11 mouse cellular contexts compared by ENCODE assay signal in the genomic region with DNA sequence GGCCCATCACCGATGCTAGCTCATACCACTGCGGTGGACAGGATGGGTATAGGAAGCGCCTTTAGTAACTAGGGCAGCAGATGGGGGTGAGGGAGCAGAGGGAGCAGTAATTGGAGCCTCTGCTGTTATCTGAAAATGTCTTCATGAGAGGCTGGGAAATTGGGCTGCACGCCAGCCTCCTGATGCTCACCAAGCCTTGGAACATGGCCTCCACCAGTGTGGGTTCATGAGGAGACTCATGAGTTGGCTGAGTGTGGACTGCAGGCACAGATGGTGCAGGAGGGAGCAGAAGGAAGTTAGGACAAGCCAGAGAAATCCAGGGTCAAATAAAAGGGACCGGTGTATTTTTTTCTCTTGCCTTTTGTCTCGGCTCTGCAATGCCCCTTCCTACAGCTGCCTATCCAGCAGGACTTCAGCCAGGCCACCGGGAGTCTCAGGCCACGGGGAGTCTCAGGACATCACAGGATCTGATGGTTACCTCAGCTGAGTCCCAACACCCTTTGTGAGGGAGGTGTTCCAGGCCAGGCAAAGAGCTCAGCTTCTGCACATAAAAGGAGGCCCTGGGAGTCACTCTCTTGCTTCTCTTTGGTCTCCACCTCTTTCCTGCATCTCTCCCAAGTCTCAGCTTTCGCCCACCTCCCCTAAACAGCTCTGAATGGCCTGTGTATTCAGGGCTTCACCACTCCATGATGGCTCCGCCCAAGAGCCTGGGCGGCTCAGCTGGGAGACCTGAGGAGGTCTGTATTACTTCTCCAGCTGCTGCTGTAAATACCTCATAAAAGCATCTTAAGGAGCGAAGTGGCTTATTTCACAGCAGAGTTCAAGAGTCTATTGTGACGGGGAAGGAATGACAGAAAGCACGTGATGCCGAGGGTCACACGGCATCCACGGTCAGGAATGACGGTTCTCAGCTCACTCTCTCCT. TPM values are rescaled to one million over a fixed set of nuclear protein-coding genes. Genes with fewer than 3 reads are reported as not detected.
DNase-seq lines count a peak whose midpoint lies in the region; ATAC-seq and TF ChIP-seq lines count a peak whose summit lies in the region.
"Had no signal": no experiment of that assay in that cellular context is flagged by ENCODE, and none has a peak within 500 bp of the region (broad histone marks: within the 10 kb centered on the region; RNA-seq: fewer than 3 reads in every experiment).

No protein-coding gene starts in this region.

- no peaks in the 10 kb centered on the region for H3K36me3 ChIP-seq in lung, embryonic 16.5 days (ENCODE audit: control insufficient read depth, insufficient read depth, low read length)
- H3K36me3 ChIP-seq in heart, postnatal 0 days (replicated peaks; ENCODE audit: control insufficient read depth, insufficient read depth, low read length): no peaks in the 10 kb centered on the region
- H3K36me3 ChIP-seq in stomach, embryonic 14.5 days (ENCODE audit: control insufficient read depth, insufficient read depth, low read length): no peaks in the 10 kb centered on the region
- H3K36me3 ChIP-seq: limb, embryonic 15.5 days; neural tube, embryonic 12.5 days had no signal

- no peaks in the 10 kb centered on the region for H3K27me3 ChIP-seq in lung, embryonic 16.5 days (ENCODE audit: control insufficient read depth, insufficient read depth, low read depth, low read length)
- no peaks in the 10 kb centered on the region for H3K27me3 ChIP-seq in heart, postnatal 0 days (ENCODE audit: control insufficient read depth, insufficient read depth, low read length)
- no peaks in the 10 kb centered on the region for H3K27me3 ChIP-seq in stomach, embryonic 14.5 days (ENCODE audit: control insufficient read depth, insufficient read depth, low read length)
- H3K27me3 ChIP-seq: limb, embryonic 15.5 days; neural tube, embryonic 12.5 days had no signal

- ATAC-seq in lung, embryonic 16.5 days (ENCODE audit: low read depth): peak; percentile 41; the same call in 1 of the 2 replicates
- peak; percentile 5; the same call in 1 of the 2 replicates for ATAC-seq in heart, postnatal 0 days (ENCODE audit: insufficient read depth, low read depth)
- no peak for ATAC-seq in stomach, embryonic 14.5 days (ENCODE audit: insufficient number of reproducible peaks, insufficient read depth, low FRiP score, low read depth)

- no peaks in the 10 kb centered on the region for H3K9me3 ChIP-seq in lung, embryonic 16.5 days (ENCODE audit: control insufficient read depth, low read length)
- H3K9me3 ChIP-seq in heart, postnatal 0 days (replicated peaks; ENCODE audit: control insufficient read depth, low read length): no peaks in the 10 kb centered on the region
- H3K9me3 ChIP-seq in stomach, embryonic 14.5 days (ENCODE audit: control insufficient read depth, low read depth, low read length): no peaks in the 10 kb centered on the region
- H3K9me3 ChIP-seq: limb, embryonic 15.5 days; neural tube, embryonic 12.5 days had no signal

- H3K4me3 ChIP-seq in lung, embryonic 16.5 days (ENCODE audit: low read length): no peak overlapping the region
- no peak overlapping the region for H3K4me3 ChIP-seq in heart, postnatal 0 days (ENCODE audit: low read depth, low read length)
- no peak overlapping the region for H3K4me3 ChIP-seq in stomach, embryonic 14.5 days (ENCODE audit: low read depth, low read length)
- H3K4me3 ChIP-seq: erythroblast, embryonic 14.5 days; limb, embryonic 15.5 days; neural tube, embryonic 12.5 days had no signal

- no peak overlapping the region for H3K4me2 ChIP-seq in lung, embryonic 16.5 days (ENCODE audit: low read depth, low read length)
- no peak overlapping the region for H3K4me2 ChIP-seq in heart, postnatal 0 days (ENCODE audit: low read depth, low read length)
- H3K4me2 ChIP-seq in stomach, embryonic 14.5 days (replicated peaks; ENCODE audit: low read depth, low read length): no peak overlapping the region
- H3K4me2 ChIP-seq: limb, embryonic 15.5 days; neural tube, embryonic 12.5 days had no signal

- intact Hi-C loops in gastrocnemius, postnatal 36 days (cut with DNase I): no loop called here

- no peak for TF ChIP-seq CTCF in heart, postnatal 0 days (IDR thresholded peaks at IDR 0.05; ENCODE audit: low read depth)

- no peak overlapping the region for H3K9ac ChIP-seq in lung, embryonic 16.5 days (ENCODE audit: low read length)
- no peak overlapping the region for H3K9ac ChIP-seq in heart, postnatal 0 days (replicated peaks; ENCODE audit: low read depth, low read length)
- H3K9ac ChIP-seq in stomach, embryonic 14.5 days (replicated peaks; ENCODE audit: low read depth, low read length): no peak overlapping the region
- H3K9ac ChIP-seq: limb, embryonic 15.5 days; neural tube, embryonic 12.5 days had no signal

- no peak for TF ChIP-seq EP300 in heart, postnatal 0 days (IDR thresholded peaks at IDR 0.05; ENCODE audit: low read depth)

- peaks cover 18% of the 10 kb centered on the region for H3K4me1 ChIP-seq in lung, embryonic 16.5 days (replicated peaks; ENCODE audit: control insufficient read depth, insufficient read depth, low read length)
- H3K4me1 ChIP-seq in heart, postnatal 0 days (ENCODE audit: control insufficient read depth, insufficient read depth): peaks cover 35% of the 10 kb centered on the region
- H3K4me1 ChIP-seq in stomach, embryonic 14.5 days (ENCODE audit: control insufficient read depth, insufficient read depth, low read length): peaks cover 30% of the 10 kb centered on the region

- no peak overlapping the region for H3K27ac ChIP-seq in lung, embryonic 16.5 days (ENCODE audit: low read length)
- peak overlapping the region; percentile 49 for H3K27ac ChIP-seq in heart, postnatal 0 days (ENCODE audit: low read depth)
- H3K27ac ChIP-seq in stomach, embryonic 14.5 days (ENCODE audit: low read length): peak overlapping the region; percentile 27; the same call in 1 of the 2 replicates
- H3K27ac ChIP-seq: limb, embryonic 15.5 days; neural tube, embryonic 12.5 days had no signal

- no peak for DNase-seq in lung, postnatal 25 days (ENCODE audit: low spot score)
- DNase-seq in cerebellum, postnatal 10 days: peak; percentile 97 to 98
- peak; percentile 73 for DNase-seq in heart, postnatal 0 days (ENCODE audit: low spot score)
- DNase-seq in left cerebral cortex, adult 8-10 months (ENCODE audit: low spot score in 2 of 2): no peak
- no peak for DNase-seq in adrenal gland, adult 18-20 months (ENCODE audit: low spot score in 2 of 2)
- no peak for DNase-seq in gastrocnemius, postnatal 36 days

- WGBS in lung, embryonic 16.5 days: 52% methylated on average over 18 of the region's 18 CpGs
- 54% methylated on average over 18 of the region's 18 CpGs for WGBS in heart, postnatal 0 days
- WGBS in stomach, embryonic 14.5 days: 50% methylated on average over 18 of the region's 18 CpGs

RNA-seq across cellular contexts. Expression of a gene that starts 23.4 kb away (rescaled TPM):
- 25.7 and 26.0 TPM in 2 replicates for polyA plus RNA-seq in lung, embryonic 16.5 days (2015; fragmentation: Nextera tagmentation; extraction: Ambion mirVana)
- total RNA-seq in heart, postnatal 0 days (2014; rRNA removed; ENCODE audit: low replicate concordance): 27.7 and 34.4 TPM in 2 replicates
- polyA plus RNA-seq in heart, postnatal 0 days (2015; fragmentation: Nextera tagmentation; extraction: Ambion mirVana): 39.5 and 46.8 TPM in 2 replicates
- 43.2 and 48.5 TPM in 2 replicates for polyA plus RNA-seq in stomach, embryonic 14.5 days (2014; fragmentation: Nextera tagmentation; extraction: Ambion mirVana)
- total RNA-seq in left cerebral cortex, adult 8-10 months (2022): 1 to 10 TPM; 5.0 to 6.8 (median 5.4) TPM
- 1 to 10 TPM; 3.5 to 4.4 TPM for total RNA-seq in adrenal gland, adult 18-20 months (2021)
- 1 to 10 TPM; 1.1 to 1.2 TPM for total RNA-seq in gastrocnemius, postnatal 36 days (2021)

RNA-seq across cellular contexts. Expression of a gene that starts 45.8 kb away (rescaled TPM):
- 3.2 and 3.3 TPM in 2 replicates for polyA plus RNA-seq in lung, embryonic 16.5 days (2015; fragmentation: Nextera tagmentation; extraction: Ambion mirVana)
- 3.3 TPM in 1 of 2 replicates, not detected in the other for total RNA-seq in heart, postnatal 0 days (2014; rRNA removed; ENCODE audit: low replicate concordance)
- polyA plus RNA-seq in heart, postnatal 0 days (2015; fragmentation: Nextera tagmentation; extraction: Ambion mirVana): 1.5 and 2.7 TPM in 2 replicates
- polyA plus RNA-seq in stomach, embryonic 14.5 days (2014; fragmentation: Nextera tagmentation; extraction: Ambion mirVana): 0.78 and 2.5 TPM in 2 replicates
- total RNA-seq in left cerebral cortex, adult 8-10 months (2022): 10 to 100 TPM in 1 of 4 experiments, 1 to 10 TPM in 3; 6.4 to 11.9 (median 8.2) TPM
- under 1 TPM; 0.60 to 0.70 TPM for total RNA-seq in adrenal gland, adult 18-20 months (2021)
- under 1 TPM; 0.13 to 0.35 TPM for total RNA-seq in gastrocnemius, postnatal 36 days (2021)
- polyA plus RNA-seq: erythroblast, embryonic 14.5 days had no signal

Comparison
In these comparisons a context has a peak if more than half of its experiments do, and no peak if none do; other contexts are left out.
1. DNase-seq: peak in cerebellum, postnatal 10 days (2 of 2) and heart, postnatal 0 days (single experiment); none in lung, postnatal 25 days (single experiment), left cerebral cortex, adult 8-10 months (0 of 2), adrenal gland, adult 18-20 months (0 of 2) and gastrocnemius, postnatal 36 days (0 of 2).